Mouse (Mus musculus) mouse trophoblast stem cell (cell line): Measurements from ENCODE around the gene Plbd2.

Source experiments
- in situ Hi-C, 2 experiments: fragments of 300-500 bp; cut with MseI, MboI; formaldehyde crosslinking; loops; 2 replicates in 1 of 2; 3 replicates in 1 of 2; pipeline ENCODE4 v1.15.1; 2025

Plbd2 gene

GRCm38 (mm10) chr5:120503144-120503795 is at the start of gene Plbd2:
Plbd2 (minus strand) TSS chr5:120503625.
- in situ Hi-C loops, result no loop called here

- in situ Hi-C loops, result no loop called here
Observed at GRCm38 (mm10) chr5:120550673-120551072, 47.2 kb upstream of the Plbd2 start.

- in situ Hi-C loops, result no loop called here
Observed at GRCm38 (mm10) chr5:120550137-120550536, 46.7 kb upstream of the Plbd2 start.

GRCm38 (mm10) chr5:120548236-120548850 is 44.9 kb upstream of the Plbd2 start:
- in situ Hi-C loops, result no loop called here

GRCm38 (mm10) chr5:120536632-120537031 is 33.2 kb upstream of the Plbd2 start:
- in situ Hi-C loops, result no loop called here

GRCm38 (mm10) chr5:120536046-120536445 is 32.6 kb upstream of the Plbd2 start:
- in situ Hi-C loops, result no loop called here

GRCm38 (mm10) chr5:120534686-120535075 is 31.3 kb upstream of the Plbd2 start:
- in situ Hi-C loops, result no loop called here

- in situ Hi-C loops, result no loop called here
Observed at GRCm38 (mm10) chr5:120534071-120534685, 30.8 kb upstream of the Plbd2 start.

- in situ Hi-C loops, result no loop called here
Observed at GRCm38 (mm10) chr5:120531631-120532030, 28.2 kb upstream of the Plbd2 start.

- in situ Hi-C loops, result no loop called here
Observed at GRCm38 (mm10) chr5:120527296-120527964, 24.0 kb upstream of the Plbd2 start.

GRCm38 (mm10) chr5:120526311-120526710 is 22.9 kb upstream of the Plbd2 start:
- in situ Hi-C loops, result no loop called here

- in situ Hi-C loops, result no loop called here
Observed at GRCm38 (mm10) chr5:120525737-120526136, 22.3 kb upstream of the Plbd2 start.

GRCm38 (mm10) chr5:120524736-120525135 is 21.3 kb upstream of the Plbd2 start:
- in situ Hi-C loops, result no loop called here

GRCm38 (mm10) chr5:120522649-120523048 is 19.2 kb upstream of the Plbd2 start:
- in situ Hi-C loops, result no loop called here

- in situ Hi-C loops, result no loop called here
Observed at GRCm38 (mm10) chr5:120517552-120517951, 14.1 kb upstream of the Plbd2 start.

- in situ Hi-C loops, result no loop called here
Observed at GRCm38 (mm10) chr5:120516221-120516984, 13.0 kb upstream of the Plbd2 start.

- in situ Hi-C loops, result no loop called here
Observed at GRCm38 (mm10) chr5:120515451-120515850, 12.0 kb upstream of the Plbd2 start.

GRCm38 (mm10) chr5:120514754-120515153 is 11.3 kb upstream of the Plbd2 start:
- in situ Hi-C loops, result loop anchor here in 1 of 2 experiments (5.0 kb wide), 1 partner anchor 93 kb away; no protein-coding TSS in a partner anchor

- in situ Hi-C loops, result loop anchor here in 1 of 2 experiments (5.0 kb wide), 1 partner anchor 93 kb away; no protein-coding TSS in a partner anchor
Observed at GRCm38 (mm10) chr5:120514031-120514677, 10.7 kb upstream of the Plbd2 start.

- in situ Hi-C loops, result loop anchor here in 1 of 2 experiments (5.0 kb wide), 1 partner anchor 94 kb away; no protein-coding TSS in a partner anchor
Observed at GRCm38 (mm10) chr5:120512911-120513555, 9.6 kb upstream of the Plbd2 start.
